Mouse (Mus musculus) adrenal gland, adult (tissue): ENCODE measurements around the gene Fam69a.
"Not testable (repeated sequence)": the region's sequence is repeated elsewhere in the genome, so short reads cannot be mapped to it uniquely, and the experiment has no call there.

Experiments
- DNase-seq, 2 experiments: peaks; one replicate each; pipeline ENCODE4 v3.0.0; 2022 to 2023; ENCODE audit warnings: low spot score in 1 of 2; ENCODE audit not compliant: inconsistent age in 2 of 2

The Fam69a gene

DNA sequence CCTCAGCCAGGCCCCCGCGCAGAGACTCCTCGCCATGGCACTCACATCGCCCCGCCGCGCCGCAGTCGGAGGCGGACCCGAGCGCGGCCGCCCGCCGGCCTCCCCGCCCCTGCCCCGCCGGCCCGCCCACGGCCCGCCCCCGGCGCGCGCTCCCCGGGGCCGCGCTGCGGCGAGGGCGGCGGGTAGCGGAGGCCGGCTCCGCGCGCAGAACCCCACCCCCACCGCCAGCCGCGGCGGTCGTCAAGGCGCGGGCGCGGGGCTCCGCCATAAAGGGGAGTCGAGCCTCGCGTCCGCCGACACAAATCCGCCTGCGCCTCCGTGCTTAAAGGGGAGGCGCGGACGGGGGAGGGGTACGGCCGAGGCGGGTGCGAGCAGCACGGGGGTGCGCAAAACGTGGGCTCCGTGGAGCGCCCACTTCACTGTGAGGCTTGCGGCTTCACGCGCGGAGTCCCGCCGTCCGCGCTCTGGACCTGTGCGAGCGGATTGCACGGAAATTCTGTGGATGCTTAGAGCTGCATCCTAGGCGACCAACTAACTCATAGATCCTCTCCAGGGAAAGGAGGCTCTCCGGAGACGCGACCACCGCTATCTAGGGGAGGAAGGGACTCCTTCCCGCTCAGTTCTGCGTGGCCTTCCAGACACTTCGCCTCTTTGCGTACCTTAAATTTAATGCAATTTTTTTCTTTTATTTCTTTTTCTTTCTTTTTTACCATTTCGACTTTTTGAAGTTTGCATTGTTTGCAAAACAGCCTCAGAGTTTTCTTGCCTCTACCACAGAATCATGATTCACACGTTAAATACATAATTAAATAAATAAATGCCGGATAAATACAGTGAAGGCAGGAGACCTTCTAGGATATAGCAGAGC lies at the start of gene Fam69a:
TSS of gene Fam69a (minus strand) at position 119 of the 868 bp plus-strand sequence.
- DNase-seq = peak; percentile 79 to 90

DNA sequence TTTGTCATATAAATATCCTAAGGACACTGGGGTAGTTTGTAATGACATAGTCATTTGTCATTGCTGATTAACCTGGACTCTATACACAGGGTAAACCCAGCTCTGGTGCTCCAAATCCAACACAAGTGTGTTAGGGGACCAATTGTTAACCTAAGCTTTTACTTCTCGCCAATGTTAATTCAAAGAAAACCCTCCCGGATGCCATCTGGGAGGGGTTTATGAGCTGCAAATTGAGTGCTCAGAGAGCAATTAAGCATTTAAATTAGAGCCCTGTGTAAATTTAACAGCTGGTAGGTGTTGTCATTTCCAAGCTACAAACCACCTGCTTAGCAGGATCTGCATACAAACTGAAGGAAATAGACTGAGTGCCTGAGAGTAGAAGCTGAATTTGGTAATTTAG lies 48.6 kb upstream of the Fam69a start:
- no peak for DNase-seq

DNA sequence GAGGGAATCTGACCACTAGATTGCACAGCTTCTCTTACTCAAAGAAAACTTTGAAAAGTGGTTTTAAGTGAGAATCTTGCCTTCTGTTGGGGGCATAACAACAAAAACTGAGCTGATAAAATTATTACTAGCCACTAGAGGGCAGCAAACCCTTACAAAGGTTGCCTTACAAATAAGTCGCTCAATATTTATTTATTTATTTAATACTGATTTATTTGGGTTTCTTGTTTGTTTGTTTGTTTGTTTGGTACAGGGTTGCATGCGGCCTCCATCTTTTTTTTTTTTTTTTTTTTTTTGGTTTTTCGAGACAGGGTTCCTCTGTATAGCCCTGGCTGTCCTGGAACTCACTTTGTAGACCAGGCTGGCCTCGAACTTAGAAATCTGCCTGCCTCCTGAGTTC lies 47.3 kb upstream of the Fam69a start:
- peak in 1 of 2 experiments; percentile 78 for DNase-seq

DNA sequence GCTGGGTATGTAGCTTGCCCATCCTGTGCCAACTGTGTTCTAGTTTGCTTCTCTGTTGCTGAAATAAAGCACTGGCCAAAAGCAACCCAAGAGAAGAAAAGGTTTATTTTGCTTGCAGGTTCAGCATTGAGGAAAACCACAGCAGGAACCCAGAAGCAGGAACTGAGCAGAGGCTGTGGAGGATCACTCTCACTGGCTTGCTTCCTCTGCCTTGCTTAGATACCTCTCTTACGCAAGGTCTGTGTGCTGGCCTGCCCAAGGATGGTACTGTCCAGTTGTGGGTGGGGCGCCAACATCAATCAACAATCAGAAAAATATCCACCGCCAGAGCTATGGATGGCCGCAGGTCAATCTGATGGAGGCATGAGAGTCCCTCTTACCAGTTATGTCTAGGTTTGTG lies 44.4 kb upstream of the Fam69a start:
- DNase-seq = no peak

DNA sequence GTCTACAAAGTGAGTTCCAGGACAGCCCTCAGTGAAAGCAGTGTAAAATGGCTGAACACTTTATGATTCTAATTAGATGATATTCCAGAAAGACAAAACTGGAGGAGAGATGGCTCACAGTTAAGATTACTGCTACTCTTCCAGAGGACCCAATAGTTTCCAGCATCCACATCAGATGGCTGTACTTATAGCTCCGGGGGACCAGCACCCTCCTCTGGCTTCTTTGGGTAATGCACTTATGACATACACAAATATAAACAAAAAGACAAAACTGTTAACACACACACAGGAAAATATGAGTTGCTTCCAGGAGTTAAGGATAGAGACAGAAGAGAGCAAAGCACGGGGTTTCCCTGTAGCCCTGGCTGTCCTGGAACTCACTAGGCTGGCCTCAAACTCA lies 43.1 kb upstream of the Fam69a start:
- DNase-seq = peak in 1 of 2 experiments; percentile 46

DNA sequence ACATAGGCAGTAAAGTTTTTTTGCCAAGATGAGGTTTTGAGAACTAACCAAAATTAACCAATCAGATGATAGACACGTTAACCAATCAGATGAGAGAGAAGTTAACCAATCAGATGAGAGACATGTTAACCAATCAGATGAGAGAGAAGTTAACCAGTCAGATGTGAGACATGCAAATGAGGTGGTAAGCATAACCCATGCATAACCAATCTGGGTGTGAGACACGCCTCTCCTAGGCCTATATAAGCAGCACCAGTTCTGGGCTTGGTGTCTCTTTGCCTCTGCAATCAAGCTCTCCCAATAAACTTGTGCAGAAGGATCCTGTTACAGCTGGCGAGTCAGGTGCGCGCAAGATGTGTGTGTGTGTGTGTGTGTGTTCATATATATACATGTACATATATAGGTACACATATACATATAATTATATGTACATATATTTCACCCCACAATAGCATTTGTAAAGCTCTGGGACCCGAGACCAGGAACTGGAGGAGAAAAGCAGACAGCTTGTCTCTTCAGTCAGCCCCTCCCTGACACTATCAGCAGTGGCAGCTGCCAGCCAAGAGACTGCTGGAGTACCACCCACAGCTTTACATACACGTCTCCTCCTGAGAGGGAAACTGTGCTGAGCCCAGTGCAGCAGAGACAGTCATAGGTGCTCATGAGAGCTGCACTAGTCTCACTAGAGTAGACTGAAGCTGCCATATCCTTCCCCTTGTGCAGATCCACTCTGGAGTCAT lies 42.1 kb upstream of the Fam69a start:
- DNase-seq = not testable (repeated sequence)

DNA sequence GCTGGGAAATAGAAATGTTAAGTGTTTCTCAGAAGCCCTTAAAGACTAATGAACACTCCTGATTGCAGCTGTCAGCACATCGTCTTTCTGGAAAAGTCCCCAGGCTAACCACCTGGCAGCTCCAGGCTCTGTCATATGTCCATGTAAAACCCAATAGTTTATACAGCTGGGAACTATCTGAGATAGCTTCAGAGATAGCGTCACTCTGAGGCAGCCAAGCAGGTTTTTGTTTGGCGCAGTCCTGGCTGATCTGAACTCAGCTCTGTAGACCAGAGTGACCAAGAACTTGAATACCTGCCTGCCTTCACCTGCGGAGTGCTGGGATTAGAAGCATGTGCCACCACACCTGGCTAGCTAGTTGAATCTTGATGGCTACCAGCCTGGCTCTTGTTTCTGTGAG lies 41.3 kb upstream of the Fam69a start:
- DNase-seq = no peak

DNA sequence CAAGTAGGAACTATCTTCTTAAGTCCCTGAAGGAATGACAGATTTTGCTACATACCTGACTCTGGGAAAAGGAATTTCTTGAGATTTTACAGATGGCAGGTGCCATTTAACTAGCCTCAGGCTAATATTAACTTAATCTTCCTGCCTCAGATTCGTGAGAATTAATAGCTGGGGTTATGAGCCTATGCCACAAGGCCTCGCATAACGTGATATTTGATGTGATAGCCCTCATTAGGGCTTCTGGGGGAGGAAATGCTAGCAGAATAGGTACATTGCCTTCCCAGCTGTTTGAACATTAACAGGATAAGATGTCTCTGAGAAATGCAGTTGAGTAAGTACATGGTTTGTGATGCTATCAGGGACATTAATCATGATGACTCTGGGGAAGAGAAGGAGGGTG lies 34.5 kb upstream of the Fam69a start:
- no peak for DNase-seq

DNA sequence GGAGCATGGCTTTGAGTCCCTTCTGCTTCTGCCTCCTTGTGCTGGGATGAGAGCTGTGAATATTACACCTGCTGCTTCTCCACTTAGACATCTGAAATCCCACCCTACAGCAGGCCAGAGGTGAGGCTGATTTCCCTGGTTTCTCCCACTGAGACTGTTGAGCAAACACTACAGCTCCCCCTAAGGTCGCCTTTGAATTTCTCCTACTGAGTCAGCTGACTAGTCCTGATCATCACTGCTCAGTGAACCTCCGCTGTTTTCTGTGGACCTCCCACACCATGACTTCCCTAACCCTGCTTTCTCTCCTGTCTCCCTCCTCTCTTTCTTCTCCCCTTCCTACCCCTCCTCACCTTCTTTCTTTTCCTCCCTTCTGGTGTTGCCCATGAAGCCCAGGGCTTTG lies 32.5 kb upstream of the Fam69a start:
- no peak for DNase-seq

DNA sequence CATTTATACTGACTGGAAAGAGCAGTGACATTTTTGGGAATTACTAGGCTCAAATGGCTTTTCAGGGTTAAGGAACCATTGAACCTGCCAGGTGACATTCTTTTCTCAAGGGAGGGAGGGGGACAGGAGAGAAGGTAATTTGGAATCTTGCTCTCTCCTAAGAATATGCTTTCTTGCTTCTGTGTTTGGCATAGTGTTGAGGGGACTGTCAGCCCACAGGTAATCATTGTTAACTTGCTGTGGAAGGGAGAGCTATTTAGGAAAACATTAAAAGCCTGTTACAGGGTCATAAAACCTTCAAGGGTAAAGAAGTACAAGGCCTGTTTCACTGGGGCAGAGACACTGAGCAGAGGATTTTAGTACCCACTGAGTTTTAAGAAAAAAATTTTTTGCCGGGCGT lies 30.3 kb upstream of the Fam69a start:
- DNase-seq = no peak

DNA sequence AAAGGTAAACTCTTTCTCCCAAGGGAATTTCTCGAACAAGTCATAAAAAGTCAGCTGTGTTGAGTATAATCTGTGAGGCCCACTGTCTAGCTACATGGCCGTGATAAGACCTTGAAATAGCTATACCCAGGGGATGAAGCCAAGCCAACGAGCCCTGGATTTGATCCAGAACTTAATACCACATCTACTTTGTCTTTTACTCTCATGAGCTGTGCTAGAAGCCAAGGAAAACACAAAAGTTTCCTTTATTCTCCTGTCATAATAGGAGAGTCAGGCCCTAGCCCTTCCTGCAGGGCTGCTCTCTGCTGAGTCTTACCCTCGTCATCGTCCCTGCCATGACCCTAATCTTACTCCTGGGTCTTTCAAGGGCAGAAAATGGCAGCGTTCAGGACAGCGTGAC lies 28.5 kb upstream of the Fam69a start:
- DNase-seq = peak; percentile 37 to 77

DNA sequence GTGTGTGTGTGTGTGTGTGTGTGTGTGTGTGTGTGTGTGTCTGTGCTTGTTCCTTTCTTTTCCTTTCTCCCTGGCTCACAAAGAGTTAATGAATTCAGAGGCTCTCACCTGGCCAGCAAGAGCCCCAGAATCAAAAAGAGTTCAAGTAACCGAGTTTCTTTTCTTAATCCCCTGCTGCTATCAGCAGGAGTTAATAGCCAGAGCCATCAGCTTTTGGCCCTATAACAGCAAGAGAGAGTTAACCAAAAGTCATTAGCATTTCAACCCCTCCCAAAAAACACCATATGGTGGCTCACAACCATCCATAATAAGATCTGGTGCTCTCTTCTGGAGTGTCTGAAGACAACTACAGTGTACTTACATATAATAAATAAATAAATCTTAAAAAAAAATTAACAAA lies 27.3 kb upstream of the Fam69a start:
- DNase-seq = no peak

DNA sequence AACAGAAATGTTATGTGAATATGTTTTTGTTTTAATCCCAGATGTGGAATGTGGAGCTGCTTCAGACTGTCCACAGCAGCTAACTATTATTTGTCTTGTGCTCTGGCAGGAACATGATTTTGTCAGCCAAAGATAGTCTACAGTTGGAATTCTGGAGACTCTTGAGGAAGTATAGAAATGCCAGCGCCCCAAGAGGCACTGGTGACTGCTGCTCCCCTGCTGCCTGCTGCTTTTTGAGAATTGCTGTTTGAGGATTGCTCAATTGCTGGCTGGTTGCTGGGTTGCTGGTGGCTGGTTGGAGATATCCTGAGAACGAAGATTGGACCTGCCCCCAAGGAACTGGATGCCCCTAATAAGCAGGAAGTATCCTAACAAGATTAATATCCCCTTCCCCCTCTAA lies 22.8 kb upstream of the Fam69a start:
- no peak for DNase-seq

DNA sequence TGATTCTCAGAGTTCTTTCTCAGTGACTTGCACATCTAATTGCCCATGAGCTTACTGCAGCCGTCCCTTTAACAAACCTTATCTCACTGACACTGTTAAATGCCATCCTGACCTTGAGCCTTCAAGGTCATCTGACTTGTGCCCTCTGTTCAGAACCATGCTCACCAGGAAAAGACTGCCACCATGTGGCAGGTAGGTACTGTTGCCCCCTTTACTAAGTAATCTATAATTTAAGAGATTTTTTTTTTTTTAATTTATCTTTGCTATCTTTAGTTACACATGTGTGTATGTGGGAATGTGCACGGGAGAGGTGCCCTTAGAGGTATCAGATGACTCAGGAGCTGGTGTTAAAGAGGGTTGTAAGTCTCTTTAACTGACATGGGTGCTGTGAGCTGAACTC lies 18.2 kb upstream of the Fam69a start:
- DNase-seq = peak; percentile 46 to 74

DNA sequence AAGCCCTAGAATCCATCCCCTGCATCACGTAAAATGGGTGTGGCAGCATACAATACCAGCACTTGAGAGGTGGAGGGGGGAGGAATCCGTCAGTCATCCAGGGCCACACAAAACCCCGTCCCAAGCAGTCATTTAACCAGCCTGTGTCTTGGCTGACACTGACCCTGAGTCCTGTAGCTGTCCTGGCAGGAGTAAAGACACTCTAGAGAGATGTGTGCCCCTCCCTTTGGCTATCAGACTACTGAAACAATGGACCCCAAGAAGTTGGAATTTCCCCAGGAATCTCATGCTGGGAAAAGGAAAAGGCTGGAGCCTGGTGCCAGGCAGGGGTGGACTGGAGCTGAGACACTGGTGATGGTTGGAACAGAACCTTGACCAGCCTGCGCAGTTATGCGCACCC lies 15.8 kb upstream of the Fam69a start:
- no peak for DNase-seq

DNA sequence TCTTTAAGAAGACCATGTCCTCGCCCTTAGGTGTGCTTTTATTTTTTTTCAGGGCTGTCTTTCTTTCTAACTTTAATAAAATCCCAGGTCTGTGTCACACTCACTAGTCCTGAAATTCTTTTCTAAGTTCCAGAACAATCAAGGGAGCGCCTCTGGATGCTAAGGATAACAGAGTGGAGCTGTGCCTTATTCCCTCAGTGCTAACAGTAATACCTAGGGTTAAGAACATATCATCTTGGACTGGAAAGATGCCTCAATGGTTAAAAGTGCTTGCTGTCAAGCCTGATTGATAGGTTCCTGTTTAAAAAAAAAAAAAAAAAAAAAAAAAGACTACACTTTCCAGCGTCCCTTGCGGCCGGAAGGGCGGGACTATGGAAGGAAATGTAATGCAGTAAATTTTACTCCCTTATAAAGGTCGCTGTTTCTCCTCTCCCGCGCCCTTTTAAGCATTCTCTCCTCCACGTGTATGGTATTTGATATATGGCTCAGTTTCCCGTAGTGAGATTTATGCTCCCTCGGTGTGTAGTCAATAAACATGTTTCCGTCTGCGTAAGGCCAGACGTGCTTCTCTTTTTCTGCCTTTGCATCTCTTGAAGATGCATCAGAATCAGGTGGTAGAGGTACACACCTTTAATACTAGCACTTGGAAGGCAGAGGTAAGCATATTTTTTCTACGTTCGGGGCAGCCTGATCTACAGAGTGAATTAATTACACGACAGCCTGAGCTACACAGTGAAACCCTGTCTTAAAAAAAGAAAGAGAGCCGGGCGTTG lies 14.1 kb upstream of the Fam69a start:
- peak; percentile 56 to 81 for DNase-seq

DNA sequence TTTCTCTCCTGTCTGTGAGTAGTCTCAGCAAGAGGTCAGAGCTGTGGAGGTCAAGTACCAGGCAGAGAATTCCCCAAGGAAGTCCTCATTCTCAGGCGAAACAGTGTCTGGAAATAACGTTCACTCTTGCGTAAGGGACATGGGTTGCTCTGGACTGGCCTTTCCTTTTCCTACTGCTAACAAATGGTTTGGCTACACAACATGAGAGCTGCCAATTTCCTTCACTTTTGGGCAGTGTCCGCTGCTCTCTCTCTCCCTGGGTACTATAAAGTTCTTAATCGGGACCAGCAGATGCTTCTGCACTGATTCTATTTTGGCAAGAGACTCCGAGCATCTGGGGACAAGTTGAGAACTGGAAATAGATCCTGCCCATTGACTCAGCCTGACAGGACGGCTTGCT lies 10.8 kb upstream of the Fam69a start:
- peak in 1 of 2 experiments; percentile 52 for DNase-seq

DNA sequence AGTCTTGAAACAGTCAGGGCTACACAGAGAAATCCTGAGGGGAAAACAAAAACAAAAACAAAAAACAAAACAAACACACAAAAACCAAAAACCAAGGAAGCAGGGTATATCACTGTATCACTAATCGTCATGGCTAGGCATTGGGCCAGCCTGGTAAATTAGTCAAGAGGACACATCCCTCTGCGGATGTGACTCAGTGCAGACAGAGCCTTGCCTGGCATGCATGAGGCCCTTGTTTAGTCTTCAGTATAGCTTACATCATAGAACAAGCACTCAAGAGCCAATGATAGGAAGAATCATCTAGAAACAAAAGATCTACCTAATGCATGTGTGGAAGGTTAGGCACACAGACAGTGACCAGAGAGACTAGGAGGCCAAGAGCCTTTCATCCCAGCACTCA lies 9.1 kb upstream of the Fam69a start:
- peak; percentile 34 to 69 for DNase-seq

DNA sequence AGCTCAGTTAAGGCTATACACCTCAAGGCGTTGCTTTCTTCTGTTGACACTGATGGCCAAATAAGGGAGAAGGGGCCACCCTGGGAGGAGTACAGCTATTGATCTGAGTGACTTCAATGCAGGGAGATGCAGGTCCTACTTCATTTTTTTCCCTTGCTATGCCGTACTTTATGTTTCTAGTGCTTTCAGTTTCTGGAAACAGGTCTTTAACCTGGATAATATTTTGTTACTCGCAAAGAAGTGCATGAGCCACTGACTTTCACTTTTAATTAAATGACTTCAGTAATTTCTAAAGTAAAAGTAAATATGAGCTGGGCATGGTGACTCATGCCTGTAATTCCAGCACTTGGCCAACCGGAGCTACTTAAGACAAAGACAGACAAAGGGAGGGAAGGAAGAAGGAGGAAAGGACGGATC lies 958 bp upstream of the Fam69a start:
- peak in 1 of 2 experiments; percentile 76 for DNase-seq

DNA sequence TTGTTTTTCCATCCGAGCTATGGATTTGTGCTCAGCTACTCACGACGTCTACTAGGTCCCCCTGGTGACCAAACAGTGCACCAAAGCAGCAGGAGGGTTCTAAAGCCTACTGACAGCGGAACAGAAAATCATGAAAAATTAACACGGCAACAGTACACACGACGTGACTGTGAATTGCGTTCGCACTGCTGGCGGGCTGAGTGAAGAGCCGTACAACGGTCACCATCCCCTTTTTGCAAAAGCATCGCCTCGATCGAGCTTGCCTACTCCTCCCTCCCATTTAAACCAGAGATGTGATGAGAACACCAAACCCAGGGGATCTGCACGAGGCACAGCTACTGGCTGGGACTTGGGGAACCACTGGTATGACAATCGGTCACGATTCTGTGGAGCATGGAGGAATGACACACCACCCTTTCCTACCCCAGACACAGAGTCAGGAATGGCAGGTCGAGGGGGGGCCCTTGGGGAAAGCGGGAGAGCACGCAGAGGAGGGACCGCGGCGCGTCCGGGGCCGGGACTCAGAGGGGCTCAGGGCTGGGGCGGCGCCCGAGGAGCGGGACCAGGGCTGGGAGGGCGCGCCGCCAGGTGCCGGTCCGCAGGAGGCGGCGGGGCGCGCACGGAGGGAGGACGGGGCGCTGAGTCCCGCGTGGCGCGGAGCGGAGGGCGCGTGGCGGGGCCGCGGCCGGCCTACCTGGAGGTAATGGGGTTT lies 474 bp downstream of the Fam69a start:
- peak; percentile 39 to 85 for DNase-seq

DNA sequence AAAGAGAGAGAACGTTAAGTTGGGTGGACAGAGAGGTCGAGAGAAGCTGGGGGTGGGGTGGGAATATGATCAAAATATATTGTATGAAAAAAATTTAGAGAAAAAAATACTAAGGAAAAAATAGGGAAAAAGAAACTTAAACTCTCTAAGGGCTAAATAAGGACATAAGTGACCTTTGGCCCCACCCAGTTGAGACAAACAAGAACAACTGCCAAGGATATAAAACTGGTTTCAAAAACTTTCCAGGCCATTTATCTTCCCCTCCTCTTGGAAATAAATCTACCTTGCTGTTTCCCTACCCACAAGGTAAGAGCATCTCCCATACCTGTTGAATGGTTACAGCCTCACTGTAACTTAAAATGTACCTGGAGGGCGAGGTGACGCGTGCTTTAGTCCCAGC lies 2.9 kb downstream of the Fam69a start:
- no peak for DNase-seq
